Mouse (Mus musculus): ENCODE results near the gene C5ar1.
"Not testable (repeated sequence)": the region's sequence is repeated elsewhere in the genome, so short reads cannot be mapped to it uniquely, and the experiment has no call there.

C5ar1 gene

GRCm38 (mm10) chr7:16259110-16259590, at the start of gene C5ar1:
C5ar1 (minus strand) TSS chr7:16259540.
- DNase-seq: no peak

- no peak for DNase-seq
These were observed 49.4 kb upstream of the C5ar1 start for GRCm38 (mm10) chr7:16308555-16309317.

- DNase-seq: not testable (repeated sequence)
These were observed 48.8 kb upstream of the C5ar1 start, which contains the start of gene Bbc3 for GRCm38 (mm10) chr7:16308093-16308492. Bbc3 (plus strand) TSS chr7:16308393.

- DNase-seq: not testable (repeated sequence)
These were observed 47.8 kb upstream of the C5ar1 start for GRCm38 (mm10) chr7:16307141-16307540.

- peak; percentile 92 to 97 for DNase-seq
These were observed 40.2 kb upstream of the C5ar1 start for GRCm38 (mm10) chr7:16299419-16300035.

- no peak for DNase-seq
These were observed 39.6 kb upstream of the C5ar1 start for GRCm38 (mm10) chr7:16298927-16299326.

- DNase-seq: no peak
These were observed 38.3 kb upstream of the C5ar1 start for GRCm38 (mm10) chr7:16297616-16298015.

GRCm38 (mm10) chr7:16296766-16297390, 37.5 kb upstream of the C5ar1 start:
- peak; percentile 88 to 94 for DNase-seq

GRCm38 (mm10) chr7:16296146-16296545, 36.8 kb upstream of the C5ar1 start:
- peak in 1 of 2 experiments; percentile 19 for DNase-seq

GRCm38 (mm10) chr7:16295321-16295900, 36.1 kb upstream of the C5ar1 start:
- DNase-seq: peak; percentile 84 to 88

- DNase-seq: peak; percentile 96 to 98
These were observed 35.5 kb upstream of the C5ar1 start for GRCm38 (mm10) chr7:16294837-16295236.

- DNase-seq: peak; percentile 42 to 46
These were observed 35.0 kb upstream of the C5ar1 start for GRCm38 (mm10) chr7:16294346-16294745.

GRCm38 (mm10) chr7:16287791-16288190, 28.5 kb upstream of the C5ar1 start:
- DNase-seq: no peak

GRCm38 (mm10) chr7:16287016-16287415, 27.7 kb upstream of the C5ar1 start:
- no peak for DNase-seq

- DNase-seq: peak; percentile 95 to 97
These were observed 27.0 kb upstream of the C5ar1 start, which contains the start of gene Ccdc9 for GRCm38 (mm10) chr7:16286026-16286961. Ccdc9 (minus strand) TSS chr7:16286795.

GRCm38 (mm10) chr7:16285450-16286025, 26.2 kb upstream of the C5ar1 start:
- DNase-seq: peak in 1 of 2 experiments; percentile 33

- DNase-seq: no peak
These were observed 25.6 kb upstream of the C5ar1 start for GRCm38 (mm10) chr7:16284904-16285303.

- DNase-seq: no peak
These were observed 24.7 kb upstream of the C5ar1 start for GRCm38 (mm10) chr7:16284001-16284400.

- no peak for DNase-seq
These were observed 23.0 kb upstream of the C5ar1 start for GRCm38 (mm10) chr7:16282334-16282733.

GRCm38 (mm10) chr7:16280721-16281120, 21.4 kb upstream of the C5ar1 start:
- DNase-seq: no peak
